In genomic region chr5:135118589-135119081, GRCm38 (mm10) we compare ENCODE assay signal across 8 mouse cellular contexts. TPM values are rescaled to one million over a fixed set of nuclear protein-coding genes. Genes with fewer than 3 reads are reported as not detected.
DNase-seq lines count a peak whose midpoint lies in the region; ATAC-seq and TF ChIP-seq lines count a peak whose summit lies in the region.

No protein-coding gene starts in this region.

- H3K4me1 ChIP-seq in hindbrain, embryonic 14.5 days (replicated peaks; ENCODE audit: control insufficient read depth, insufficient read depth, low read length), result no peaks in the 10 kb centered on the region
- H3K4me1 ChIP-seq in hindbrain, embryonic 16.5 days (ENCODE audit: control insufficient read depth, insufficient read depth, low read depth, low read length), result peaks cover 2% of the 10 kb centered on the region; the same call in 1 of the 2 replicates
- no peaks in the 10 kb centered on the region for H3K4me1 ChIP-seq in forebrain, postnatal 0 days (ENCODE audit: insufficient read depth)
- no peaks in the 10 kb centered on the region for H3K4me1 ChIP-seq in hindbrain, postnatal 0 days (ENCODE audit: insufficient read depth, low read length)
- peaks cover 4% of the 10 kb centered on the region; the same call in 1 of the 2 replicates for H3K4me1 ChIP-seq in limb, embryonic 10.5 days

- no peak overlapping the region for H3ac ChIP-seq in myocyte (ENCODE audit: control insufficient read depth, insufficient read length)

- H3K79me2 ChIP-seq in myocyte (ENCODE audit: control insufficient read depth, insufficient read depth), result no peaks in the 10 kb centered on the region

- no peaks in the 10 kb centered on the region for H3K36me3 ChIP-seq in hindbrain, embryonic 14.5 days (replicated peaks; ENCODE audit: control insufficient read depth, insufficient read depth)
- H3K36me3 ChIP-seq in hindbrain, embryonic 16.5 days (ENCODE audit: control insufficient read depth, insufficient read depth, low read length), result no peaks in the 10 kb centered on the region
- H3K36me3 ChIP-seq in forebrain, postnatal 0 days (ENCODE audit: insufficient read depth), result no peaks in the 10 kb centered on the region
- H3K36me3 ChIP-seq in hindbrain, postnatal 0 days (ENCODE audit: insufficient read depth, low read length), result no peaks in the 10 kb centered on the region
- H3K36me3 ChIP-seq in limb, embryonic 10.5 days, result no peaks in the 10 kb centered on the region
- H3K36me3 ChIP-seq in myocyte (ENCODE audit: control insufficient read depth, insufficient read depth), result no peaks in the 10 kb centered on the region

- no peak for ATAC-seq in hindbrain, embryonic 14.5 days (ENCODE audit: low FRiP score)
- ATAC-seq in hindbrain, embryonic 16.5 days, result no peak
- ATAC-seq in forebrain, postnatal 0 days, result no peak
- peak; percentile 45; the same call in 1 of the 2 replicates for ATAC-seq in hindbrain, postnatal 0 days

- H3K4me2 ChIP-seq in hindbrain, embryonic 14.5 days (replicated peaks), result no peak overlapping the region
- H3K4me2 ChIP-seq in hindbrain, embryonic 16.5 days (ENCODE audit: low read length), result no peak overlapping the region
- no peak overlapping the region for H3K4me2 ChIP-seq in forebrain, postnatal 0 days (ENCODE audit: low read depth)
- no peak overlapping the region for H3K4me2 ChIP-seq in hindbrain, postnatal 0 days (ENCODE audit: low read depth, low read length)
- H3K4me2 ChIP-seq in myocyte (ENCODE audit: low read depth), result peak overlapping the region; percentile 59

- no peak overlapping the region for H3K27ac ChIP-seq in hindbrain, embryonic 14.5 days
- no peak overlapping the region for H3K27ac ChIP-seq in hindbrain, embryonic 16.5 days (ENCODE audit: low read depth, low read length)
- no peak overlapping the region for H3K27ac ChIP-seq in forebrain, postnatal 0 days (ENCODE audit: low read depth, low read length)
- no peak overlapping the region for H3K27ac ChIP-seq in hindbrain, postnatal 0 days
- no peak overlapping the region for H3K27ac ChIP-seq in limb, embryonic 10.5 days

- peak; percentile 44 for DNase-seq in hindbrain, embryonic 14.5 days (ENCODE audit: low spot score)
- DNase-seq in brain, embryonic 14.5 days (ENCODE audit: low read depth), result peak; percentile 69
- DNase-seq in forebrain, postnatal 0 days, result peak; percentile 47
- peak; percentile 66 for DNase-seq in hindbrain, postnatal 0 days (ENCODE audit: low spot score)
- DNase-seq in limb, embryonic 10.5 days (ENCODE audit: low spot score), result peak; percentile 71
- DNase-seq in telencephalon, adult 2 months (ENCODE audit: low read depth, low spot score), result peak; percentile 19

- TF ChIP-seq CTCF in brain, embryonic 14.5 days (IDR thresholded peaks at IDR 0.05; ENCODE audit: borderline replicate concordance, extremely low read depth, insufficient read depth, insufficient read length), result peak; percentile 73
- peak; percentile 81 for TF ChIP-seq CTCF in forebrain, postnatal 0 days (IDR thresholded peaks at IDR 0.05; ENCODE audit: low read depth)
- TF ChIP-seq CTCF in hindbrain, postnatal 0 days (IDR thresholded peaks at IDR 0.05; ENCODE audit: low read depth), result peak; percentile 86

- no peaks in the 10 kb centered on the region for H3K9me3 ChIP-seq in hindbrain, embryonic 14.5 days (ENCODE audit: control insufficient read depth, low read length)
- no peaks in the 10 kb centered on the region for H3K9me3 ChIP-seq in hindbrain, embryonic 16.5 days (ENCODE audit: control insufficient read depth, low read length)
- no peaks in the 10 kb centered on the region for H3K9me3 ChIP-seq in forebrain, postnatal 0 days (ENCODE audit: low read length)
- no peaks in the 10 kb centered on the region for H3K9me3 ChIP-seq in hindbrain, postnatal 0 days (ENCODE audit: low read length)
- H3K9me3 ChIP-seq in limb, embryonic 10.5 days (replicated peaks), result no peaks in the 10 kb centered on the region

- no peak overlapping the region for H3K4me3 ChIP-seq in hindbrain, embryonic 14.5 days (replicated peaks; ENCODE audit: low read length)
- no peak overlapping the region for H3K4me3 ChIP-seq in hindbrain, embryonic 16.5 days (ENCODE audit: low read length)
- H3K4me3 ChIP-seq in forebrain, postnatal 0 days (ENCODE audit: low read depth, low read length), result no peak overlapping the region
- no peak overlapping the region for H3K4me3 ChIP-seq in hindbrain, postnatal 0 days (ENCODE audit: low read length)
- H3K4me3 ChIP-seq in limb, embryonic 10.5 days, result no peak overlapping the region
- H3K4me3 ChIP-seq in myocyte, result no peak overlapping the region

- H3K27me3 ChIP-seq in hindbrain, embryonic 14.5 days (ENCODE audit: control insufficient read depth, insufficient read depth, low read length), result no peaks in the 10 kb centered on the region
- H3K27me3 ChIP-seq in hindbrain, embryonic 16.5 days (replicated peaks; ENCODE audit: control insufficient read depth, insufficient read depth, low read length), result peaks cover 3% of the 10 kb centered on the region; the same call in 1 of the 2 replicates
- H3K27me3 ChIP-seq in forebrain, postnatal 0 days (ENCODE audit: insufficient read depth, low read length), result no peaks in the 10 kb centered on the region
- no peaks in the 10 kb centered on the region for H3K27me3 ChIP-seq in hindbrain, postnatal 0 days (ENCODE audit: insufficient read depth, low read length)
- peaks cover 35% of the 10 kb centered on the region for H3K27me3 ChIP-seq in limb, embryonic 10.5 days (ENCODE audit: low read depth, poor library complexity, severe bottlenecking)
- peaks cover 18% of the 10 kb centered on the region for H3K27me3 ChIP-seq in myocyte (ENCODE audit: control insufficient read depth, insufficient read depth, insufficient read length)

- 36% methylated on average over 6 of the region's 6 CpGs for WGBS in hindbrain, embryonic 14.5 days
- 36% methylated on average over 6 of the region's 6 CpGs for WGBS in hindbrain, embryonic 16.5 days
- WGBS in forebrain, postnatal 0 days, result 25% methylated on average over 6 of the region's 6 CpGs
- 31% methylated on average over 6 of the region's 6 CpGs for WGBS in hindbrain, postnatal 0 days
- WGBS in limb, embryonic 10.5 days, result 22% methylated on average over 6 of the region's 6 CpGs

- TF ChIP-seq POLR2A in brain, embryonic 14.5 days (IDR thresholded peaks at IDR 0.05; ENCODE audit: borderline replicate concordance, extremely low read depth, insufficient read depth, insufficient read length, poor library complexity, severe bottlenecking), result no peak
- TF ChIP-seq POLR2A in myocyte (IDR thresholded peaks at IDR 0.05; ENCODE audit: insufficient read length, low read depth), result no peak

- no peak overlapping the region for H3K9ac ChIP-seq in hindbrain, embryonic 14.5 days
- no peak overlapping the region for H3K9ac ChIP-seq in hindbrain, embryonic 16.5 days (ENCODE audit: low read depth, low read length)
- no peak overlapping the region for H3K9ac ChIP-seq in forebrain, postnatal 0 days
- no peak overlapping the region for H3K9ac ChIP-seq in hindbrain, postnatal 0 days (replicated peaks; ENCODE audit: low read length)

RNA-seq across cellular contexts. Expression of gene Mlxipl, which starts 28.9 kb away (rescaled TPM):
- 0.91 and 1.1 TPM in 2 replicates for polyA plus RNA-seq in hindbrain, embryonic 14.5 days (2014; fragmentation: Nextera tagmentation; extraction: Ambion mirVana)
- polyA plus RNA-seq in hindbrain, embryonic 16.5 days (2015; fragmentation: Nextera tagmentation; extraction: Ambion mirVana), result 0.66 and 0.84 TPM in 2 replicates
- polyA plus RNA-seq in brain, embryonic 14.5 days (2012; rRNA removed), result 1.8 and 1.9 TPM in 2 replicates
- 0.76 and 0.77 TPM in 2 replicates for total RNA-seq in forebrain, postnatal 0 days (2014; rRNA removed)
- polyA plus RNA-seq in forebrain, postnatal 0 days (2015; fragmentation: Nextera tagmentation; extraction: Ambion mirVana), result 0.28 and 1.0 TPM in 2 replicates
- 0.58 and 2.3 TPM in 2 replicates for total RNA-seq in hindbrain, postnatal 0 days (2014; rRNA removed)
- polyA plus RNA-seq in hindbrain, postnatal 0 days (2015; fragmentation: Nextera tagmentation; extraction: Ambion mirVana), result 0.86 and 1.4 TPM in 2 replicates
- 2.5 and 5.1 TPM in 2 replicates for polyA plus RNA-seq in limb, embryonic 10.5 days (2016; fragmentation: Nextera tagmentation; extraction: Ambion mirVana)
- polyA plus RNA-seq in myocyte (2012; fragmentation: generic; extraction: Trizol), result not detected

RNA-seq across cellular contexts. Expression of gene Tbl2, which starts 30.8 kb away (rescaled TPM):
- 15.6 and 16.0 TPM in 2 replicates for polyA plus RNA-seq in hindbrain, embryonic 14.5 days (2014; fragmentation: Nextera tagmentation; extraction: Ambion mirVana)
- 15.0 and 17.2 TPM in 2 replicates for polyA plus RNA-seq in hindbrain, embryonic 16.5 days (2015; fragmentation: Nextera tagmentation; extraction: Ambion mirVana)
- polyA plus RNA-seq in brain, embryonic 14.5 days (2012; rRNA removed), result 11.5 and 14.1 TPM in 2 replicates
- 13.5 and 35.2 TPM in 2 replicates for total RNA-seq in forebrain, postnatal 0 days (2014; rRNA removed)
- polyA plus RNA-seq in forebrain, postnatal 0 days (2015; fragmentation: Nextera tagmentation; extraction: Ambion mirVana), result 9.2 and 12.0 TPM in 2 replicates
- total RNA-seq in hindbrain, postnatal 0 days (2014; rRNA removed), result 36.9 and 43.7 TPM in 2 replicates
- 10.7 and 12.3 TPM in 2 replicates for polyA plus RNA-seq in hindbrain, postnatal 0 days (2015; fragmentation: Nextera tagmentation; extraction: Ambion mirVana)
- polyA plus RNA-seq in limb, embryonic 10.5 days (2016; fragmentation: Nextera tagmentation; extraction: Ambion mirVana), result 19.4 and 30.7 TPM in 2 replicates
- polyA plus RNA-seq in myocyte (2012; fragmentation: generic; extraction: Trizol), result 17.1 TPM

RNA-seq across cellular contexts. Expression of gene Vps37d, which starts 40.6 kb away (rescaled TPM):
- polyA plus RNA-seq in hindbrain, embryonic 14.5 days (2014; fragmentation: Nextera tagmentation; extraction: Ambion mirVana), result 32.9 and 37.1 TPM in 2 replicates
- 29.4 and 29.8 TPM in 2 replicates for polyA plus RNA-seq in hindbrain, embryonic 16.5 days (2015; fragmentation: Nextera tagmentation; extraction: Ambion mirVana)
- polyA plus RNA-seq in brain, embryonic 14.5 days (2012; rRNA removed), result 63.2 and 75.0 TPM in 2 replicates
- 71.1 and 74.8 TPM in 2 replicates for total RNA-seq in forebrain, postnatal 0 days (2014; rRNA removed)
- 31.1 and 34.2 TPM in 2 replicates for polyA plus RNA-seq in forebrain, postnatal 0 days (2015; fragmentation: Nextera tagmentation; extraction: Ambion mirVana)
- 97.1 and 100 TPM in 2 replicates for total RNA-seq in hindbrain, postnatal 0 days (2014; rRNA removed)
- 28.6 and 30.0 TPM in 2 replicates for polyA plus RNA-seq in hindbrain, postnatal 0 days (2015; fragmentation: Nextera tagmentation; extraction: Ambion mirVana)
- polyA plus RNA-seq in limb, embryonic 10.5 days (2016; fragmentation: Nextera tagmentation; extraction: Ambion mirVana), result 8.5 and 12.7 TPM in 2 replicates
- 3.3 TPM for polyA plus RNA-seq in myocyte (2012; fragmentation: generic; extraction: Trizol)

RNA-seq across cellular contexts. Expression of gene Bcl7b, which starts 49.4 kb away (rescaled TPM):
- polyA plus RNA-seq in hindbrain, embryonic 14.5 days (2014; fragmentation: Nextera tagmentation; extraction: Ambion mirVana), result 35.8 and 35.9 TPM in 2 replicates
- polyA plus RNA-seq in hindbrain, embryonic 16.5 days (2015; fragmentation: Nextera tagmentation; extraction: Ambion mirVana), result 35.9 and 37.9 TPM in 2 replicates
- 22.6 and 22.9 TPM in 2 replicates for polyA plus RNA-seq in brain, embryonic 14.5 days (2012; rRNA removed)
- 30.3 and 31.4 TPM in 2 replicates for total RNA-seq in forebrain, postnatal 0 days (2014; rRNA removed)
- polyA plus RNA-seq in forebrain, postnatal 0 days (2015; fragmentation: Nextera tagmentation; extraction: Ambion mirVana), result 42.6 TPM in 2 replicates
- total RNA-seq in hindbrain, postnatal 0 days (2014; rRNA removed), result 13.7 and 18.5 TPM in 2 replicates
- 32.5 and 36.4 TPM in 2 replicates for polyA plus RNA-seq in hindbrain, postnatal 0 days (2015; fragmentation: Nextera tagmentation; extraction: Ambion mirVana)
- polyA plus RNA-seq in limb, embryonic 10.5 days (2016; fragmentation: Nextera tagmentation; extraction: Ambion mirVana), result 44.5 and 45.4 TPM in 2 replicates
- 37.3 TPM for polyA plus RNA-seq in myocyte (2012; fragmentation: generic; extraction: Trizol)

RNA-seq across cellular contexts. Expression of gene Bud23, which starts 53.9 kb away (rescaled TPM):
- polyA plus RNA-seq in hindbrain, embryonic 14.5 days (2014; fragmentation: Nextera tagmentation; extraction: Ambion mirVana), result 61.9 and 63.3 TPM in 2 replicates
- polyA plus RNA-seq in hindbrain, embryonic 16.5 days (2015; fragmentation: Nextera tagmentation; extraction: Ambion mirVana), result 77.0 and 81.1 TPM in 2 replicates
- 81.8 and 112 TPM in 2 replicates for polyA plus RNA-seq in brain, embryonic 14.5 days (2012; rRNA removed)
- 72.1 and 92.3 TPM in 2 replicates for total RNA-seq in forebrain, postnatal 0 days (2014; rRNA removed)
- polyA plus RNA-seq in forebrain, postnatal 0 days (2015; fragmentation: Nextera tagmentation; extraction: Ambion mirVana), result 68.0 and 69.6 TPM in 2 replicates
- total RNA-seq in hindbrain, postnatal 0 days (2014; rRNA removed), result 44.8 and 52.2 TPM in 2 replicates
- polyA plus RNA-seq in hindbrain, postnatal 0 days (2015; fragmentation: Nextera tagmentation; extraction: Ambion mirVana), result 64.5 TPM in 2 replicates
- polyA plus RNA-seq in limb, embryonic 10.5 days (2016; fragmentation: Nextera tagmentation; extraction: Ambion mirVana), result 194 and 201 TPM in 2 replicates
- 51.8 TPM for polyA plus RNA-seq in myocyte (2012; fragmentation: generic; extraction: Trizol)

Comparison
In these comparisons a context has a peak if more than half of its experiments do, and no peak if none do; other contexts are left out.
1. DNase-seq: peak in every context shown above with its lines; median percentile 71 in limb, embryonic 10.5 days; 69 in brain, embryonic 14.5 days; 66 in hindbrain, postnatal 0 days; 47 in forebrain, postnatal 0 days; 44 in hindbrain, embryonic 14.5 days; 19 in telencephalon, adult 2 months.